Mouse (Mus musculus): ENCODE data around the gene Hoxb9.

Hoxb9 gene

DNA sequence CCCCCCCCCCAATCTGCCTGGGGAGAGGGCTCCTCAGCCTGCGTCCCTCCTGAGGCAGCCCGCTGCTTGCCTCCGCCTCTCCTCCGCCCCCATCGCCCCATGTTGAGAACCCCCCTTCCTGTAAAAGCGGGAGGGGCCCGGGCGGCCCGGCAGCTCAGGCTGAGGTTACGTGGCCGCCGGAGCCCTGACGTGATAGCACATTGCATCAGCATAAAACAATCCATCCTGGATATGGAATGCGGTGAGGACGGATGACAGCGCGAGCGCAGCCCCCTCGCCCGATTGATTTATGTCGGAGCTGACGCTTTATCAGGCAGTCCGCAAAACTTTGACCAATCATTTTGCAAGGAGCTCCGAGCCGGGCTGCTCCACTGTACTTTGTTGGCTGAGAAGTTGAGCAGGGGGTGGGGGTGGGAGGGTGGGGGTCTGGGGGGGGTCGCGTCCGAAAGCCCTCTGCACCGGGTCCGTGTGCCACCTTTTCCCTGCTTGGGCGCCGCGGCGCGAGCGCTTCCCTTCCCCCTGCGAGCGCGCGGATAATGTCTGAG, at the start of gene Hoxb9:
Hoxb9 (plus strand) TSS at position 462 of the 545 bp plus-strand sequence.
- ChIA-PET POLR2A (interaction anchor here (0.6 to 3.4 kb wide), 20 partner anchors 9 to 591 kb away, joined by 3 to 20 read pairs (median 4); partner anchors contain the start of gene Atp5g1 (in 1 of the 4)), CTCF (interaction anchor here (0.5 to 3.5 kb wide), 16 partner anchors 10 to 729 kb away, joined by 3 to 22 read pairs (median 3); no protein-coding TSS in a partner anchor)

DNA sequence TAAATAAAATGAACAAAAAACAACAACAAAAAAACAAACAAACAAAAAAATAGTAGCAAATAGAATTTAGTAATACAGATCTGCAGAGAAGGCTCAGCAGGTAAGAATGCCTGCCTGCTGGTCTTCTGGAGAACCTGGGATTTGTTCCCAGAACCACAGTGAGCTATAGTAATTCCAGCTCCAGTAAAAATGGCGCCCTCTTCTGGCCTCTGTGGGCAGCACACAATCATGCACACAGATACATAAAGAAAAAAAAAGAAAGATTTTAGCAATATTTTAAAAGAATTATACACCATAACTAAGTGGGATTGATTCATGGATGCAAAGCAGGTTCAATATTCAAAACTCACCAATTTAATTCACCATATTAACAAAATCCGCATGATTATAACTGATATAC, 47.4 kb upstream of the Hoxb9 start:
- CTCF ChIA-PET, result interaction anchor here (0.5 to 1.6 kb wide), 54 partner anchors 9 to 736 kb away, joined by 3 to 19 read pairs (median 4); partner anchors contain the start of gene Hoxb13 (in 1 of the 4)

DNA sequence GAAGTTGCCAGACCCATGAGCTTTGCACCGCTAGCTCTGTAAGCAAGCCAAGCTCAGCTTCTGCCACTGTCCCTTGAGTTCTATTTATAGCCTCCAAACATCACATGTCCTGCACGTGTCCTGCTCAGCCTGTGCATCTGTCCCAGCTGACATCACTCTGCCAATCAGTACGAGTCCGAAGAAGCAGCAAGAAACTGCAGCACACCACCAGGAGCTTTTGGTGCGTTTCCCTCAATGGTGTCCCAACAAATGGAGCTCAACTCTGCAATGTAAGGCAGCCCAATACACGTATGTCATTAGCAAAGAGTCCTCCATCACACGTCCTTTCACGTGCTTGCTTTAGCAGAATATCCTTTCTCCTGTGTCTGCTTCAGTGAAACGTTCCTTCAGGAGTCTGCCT, 43.6 kb upstream of the Hoxb9 start:
- CTCF ChIA-PET, result interaction anchor here in 2 of 4 experiments (0.5 to 1.9 kb wide), 4 partner anchors 10 to 48 kb away, joined by 3 to 8 read pairs (median 5); no protein-coding TSS in a partner anchor
- POLR2A ChIA-PET, result interaction anchor here in 3 of 4 experiments (0.5 to 1.2 kb wide), 10 partner anchors 11 to 188 kb away, joined by 3 to 4 read pairs (median 3); partner anchors contain the start of genes Atp5g1 (in 1 of the 3) and Ube2z (in 1 of the 3)

More for the DNA sequence above, 47.4 kb upstream of the Hoxb9 start:
- POLR2A ChIA-PET, result interaction anchor here in 2 of 4 experiments (0.6 to 1.5 kb wide), 3 partner anchors 9 to 148 kb away, joined by 3 to 8 read pairs (median 3); partner anchors contain the start of gene Atp5g1 (in 1 of the 2)

DNA sequence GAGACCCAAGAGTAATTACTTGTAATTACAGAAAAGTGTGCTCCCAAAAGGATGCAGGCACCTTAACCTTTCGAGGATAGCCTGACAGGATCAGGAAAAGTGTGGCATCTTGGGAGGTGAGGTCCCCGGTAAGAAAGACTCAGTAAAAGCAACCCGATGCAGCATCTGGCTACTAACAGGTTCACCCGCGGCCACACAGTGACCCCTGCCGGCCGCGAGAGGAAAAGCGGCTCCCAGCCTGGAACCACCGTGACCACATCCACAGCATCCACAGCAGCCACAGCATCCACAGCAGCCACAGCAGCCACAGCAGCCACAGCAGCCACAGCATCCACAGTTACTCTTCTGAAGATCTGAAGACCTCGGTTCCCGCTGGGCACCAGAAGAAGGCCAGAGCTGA, 36.4 kb upstream of the Hoxb9 start:
- ChIA-PET CTCF (interaction anchor here (0.5 to 2.2 kb wide), 15 partner anchors 11 to 170 kb away, joined by 3 to 11 read pairs (median 3); partner anchors contain the start of gene Ube2z (in 1 of the 4)), POLR2A (interaction anchor here in 3 of 4 experiments (0.6 to 1.3 kb wide), 4 partner anchors 9 to 26 kb away, joined by 3 read pairs; no protein-coding TSS in a partner anchor)

DNA sequence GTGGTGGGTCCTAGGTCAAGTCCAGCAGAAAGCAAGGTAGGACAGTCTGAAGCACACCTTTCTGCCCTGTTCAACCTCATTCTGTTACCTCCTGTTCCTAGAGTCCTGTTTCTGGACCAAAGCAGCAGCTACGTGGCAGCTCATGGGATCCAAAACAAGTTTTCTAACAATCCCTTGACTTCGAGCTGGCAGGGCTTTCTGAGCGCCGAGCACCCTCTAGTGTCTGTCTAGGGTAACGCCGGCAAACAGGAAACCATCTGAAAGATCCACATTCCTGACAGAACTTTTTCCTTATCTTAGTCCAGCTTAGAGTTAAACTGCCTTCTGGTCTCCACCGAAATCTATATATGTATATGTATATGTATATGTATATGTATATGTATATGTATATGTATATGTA, 31.0 kb upstream of the Hoxb9 start:
- POLR2A ChIA-PET, result interaction anchor here (0.5 to 1.8 kb wide), 14 partner anchors 9 to 472 kb away, joined by 3 to 7 read pairs (median 3); partner anchors contain the start of gene Ube2z (in 1 of the 4)

DNA sequence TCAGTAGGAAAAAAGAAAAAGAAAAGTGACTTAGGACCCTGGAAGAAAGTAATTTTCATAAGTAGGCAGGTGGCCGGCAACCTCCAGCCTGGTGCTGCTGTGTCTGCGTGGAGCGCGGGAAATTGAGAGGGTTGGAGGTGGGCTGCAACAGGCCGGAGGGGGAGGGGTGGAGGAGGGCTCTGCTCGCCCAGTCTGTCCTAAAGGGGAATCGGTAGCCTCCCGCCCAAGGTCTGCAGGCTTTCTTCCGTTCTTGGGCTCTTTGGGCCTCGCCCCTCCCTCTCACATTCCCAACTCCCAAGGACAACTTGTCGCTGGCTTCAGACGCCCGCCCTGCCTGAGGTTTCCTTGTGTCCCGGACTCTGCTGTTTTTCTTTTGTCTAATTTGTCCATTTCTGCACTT, 20.4 kb upstream of the Hoxb9 start:
- CTCF ChIA-PET, result interaction anchor here in 3 of 4 experiments (0.5 to 2.3 kb wide), 7 partner anchors 11 to 118 kb away, joined by 3 to 13 read pairs (median 10); no protein-coding TSS in a partner anchor
- POLR2A ChIA-PET, result interaction anchor here in 3 of 4 experiments (0.7 to 2.1 kb wide), 13 partner anchors 10 to 836 kb away, joined by 3 to 8 read pairs (median 3); partner anchors contain the start of genes Cdk5rap3 (in 1 of the 3), Hoxb9 (in 1 of the 3) and Ube2z (in 1 of the 3)

More for the DNA sequence above, 31.0 kb upstream of the Hoxb9 start:
- CTCF ChIA-PET, result interaction anchor here (0.5 to 2.4 kb wide), 72 partner anchors 8 to 622 kb away, joined by 3 to 17 read pairs (median 4); partner anchors contain the start of genes Atp5g1 (in 1 of the 4), Calcoco2 (in 1 of the 4), Snf8 (in 1 of the 4) and Snx11 (in 1 of the 4)

DNA sequence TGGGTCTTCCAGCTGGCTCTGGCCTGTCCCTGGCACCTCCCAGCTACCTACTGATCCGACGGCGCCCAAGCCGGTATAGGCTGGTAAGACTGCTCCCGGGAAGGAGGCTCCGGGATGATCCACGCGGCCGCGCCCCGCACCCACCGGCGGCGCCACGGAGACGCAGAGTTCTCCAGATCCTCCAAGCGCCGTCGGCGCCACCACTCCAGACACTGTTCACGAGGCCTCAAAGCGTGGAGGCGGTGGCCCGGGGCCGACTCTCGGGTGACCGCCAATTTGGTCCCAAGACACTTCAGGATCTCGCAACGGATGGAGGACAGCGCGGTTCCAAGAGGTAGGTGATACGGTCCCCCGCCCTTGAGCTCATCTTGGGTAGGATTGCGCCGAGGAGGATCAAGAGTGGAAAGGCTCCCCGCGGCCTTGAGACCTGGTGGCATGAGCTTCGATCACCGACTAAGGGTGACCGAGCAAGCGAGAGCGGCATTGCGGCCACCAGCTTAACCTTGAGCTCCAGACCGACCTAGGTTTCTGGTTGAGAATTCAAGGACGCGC, 19.7 kb upstream of the Hoxb9 start:
- ChIA-PET CTCF (interaction anchor here (0.5 to 2.3 kb wide), 14 partner anchors 8 to 662 kb away, joined by 3 to 13 read pairs (median 5); no protein-coding TSS in a partner anchor), POLR2A (interaction anchor here (0.6 to 2.1 kb wide), 22 partner anchors 9 to 699 kb away, joined by 3 to 8 read pairs (median 3); partner anchors contain the start of genes Atp5g1 (in 2 of the 4), Hoxb9 (in 1 of the 4) and Ube2z (in 1 of the 4))

DNA sequence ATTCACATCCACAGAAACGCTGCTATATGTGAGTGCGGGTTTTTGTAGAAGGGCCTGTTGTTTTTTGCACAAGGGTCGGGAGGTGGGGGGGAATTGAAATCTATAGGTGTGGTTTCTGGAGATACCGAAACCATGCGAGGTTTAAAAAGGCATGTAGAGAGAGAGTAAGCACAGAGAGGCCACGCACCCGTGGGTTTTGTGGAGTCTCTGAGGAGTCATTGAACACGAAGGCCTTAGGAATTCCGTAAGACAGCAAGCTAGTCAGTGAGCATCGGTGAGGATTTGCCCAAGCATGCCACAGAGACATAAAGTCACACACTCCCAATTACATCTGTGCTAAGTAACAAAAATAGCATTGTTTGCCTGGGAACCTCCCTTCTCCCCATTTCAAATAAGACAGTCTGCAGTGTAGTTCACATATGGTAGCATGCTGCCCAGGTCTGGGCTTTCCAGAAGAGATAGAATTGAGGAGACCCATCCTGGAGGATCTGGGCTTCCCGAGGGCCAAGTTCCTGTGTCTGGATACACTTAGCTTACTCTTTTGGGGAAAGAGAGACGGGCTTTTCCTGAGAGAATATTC, 18.6 kb upstream of the Hoxb9 start:
- POLR2A ChIA-PET, result interaction anchor here in 3 of 4 experiments (0.6 to 1.9 kb wide), 8 partner anchors 9 to 177 kb away, joined by 3 to 8 read pairs (median 4); partner anchors contain the start of gene Atp5g1 (in 1 of the 3)
- CTCF ChIA-PET, result interaction anchor here in 3 of 4 experiments (1.4 to 2.3 kb wide), 4 partner anchors 9 to 27 kb away, joined by 3 to 13 read pairs (median 10); no protein-coding TSS in a partner anchor

DNA sequence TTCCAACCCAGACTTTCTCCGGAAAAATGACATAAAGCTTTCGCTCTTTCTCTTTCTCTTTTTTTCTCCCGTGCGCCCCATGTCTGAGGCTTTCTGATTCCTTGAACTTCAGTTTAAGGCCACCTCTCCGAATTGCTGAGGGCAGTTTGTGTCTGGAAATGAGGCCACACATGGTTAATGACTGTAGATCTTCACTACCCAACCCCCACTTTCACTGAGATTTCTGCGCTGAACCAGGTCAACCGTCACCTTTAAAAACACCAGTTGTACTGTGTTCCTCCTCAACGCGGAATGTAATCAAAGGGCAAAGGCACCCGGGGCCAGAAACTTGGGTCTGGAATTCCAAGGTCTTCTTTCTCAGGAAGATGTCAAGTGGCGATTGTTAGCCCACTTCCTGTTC, 17.0 kb upstream of the Hoxb9 start:
- ChIA-PET CTCF (interaction anchor here in 2 of 4 experiments (0.6 to 0.7 kb wide), 3 partner anchors 17 to 637 kb away, joined by 3 to 8 read pairs (median 4); partner anchors contain the start of gene Hoxb9 (in 1 of the 2)), POLR2A (interaction anchor here (0.6 to 1.2 kb wide), 7 partner anchors 11 to 577 kb away, joined by 3 to 6 read pairs (median 4); partner anchors contain the start of gene Hoxb9 (in 1 of the 4))

DNA sequence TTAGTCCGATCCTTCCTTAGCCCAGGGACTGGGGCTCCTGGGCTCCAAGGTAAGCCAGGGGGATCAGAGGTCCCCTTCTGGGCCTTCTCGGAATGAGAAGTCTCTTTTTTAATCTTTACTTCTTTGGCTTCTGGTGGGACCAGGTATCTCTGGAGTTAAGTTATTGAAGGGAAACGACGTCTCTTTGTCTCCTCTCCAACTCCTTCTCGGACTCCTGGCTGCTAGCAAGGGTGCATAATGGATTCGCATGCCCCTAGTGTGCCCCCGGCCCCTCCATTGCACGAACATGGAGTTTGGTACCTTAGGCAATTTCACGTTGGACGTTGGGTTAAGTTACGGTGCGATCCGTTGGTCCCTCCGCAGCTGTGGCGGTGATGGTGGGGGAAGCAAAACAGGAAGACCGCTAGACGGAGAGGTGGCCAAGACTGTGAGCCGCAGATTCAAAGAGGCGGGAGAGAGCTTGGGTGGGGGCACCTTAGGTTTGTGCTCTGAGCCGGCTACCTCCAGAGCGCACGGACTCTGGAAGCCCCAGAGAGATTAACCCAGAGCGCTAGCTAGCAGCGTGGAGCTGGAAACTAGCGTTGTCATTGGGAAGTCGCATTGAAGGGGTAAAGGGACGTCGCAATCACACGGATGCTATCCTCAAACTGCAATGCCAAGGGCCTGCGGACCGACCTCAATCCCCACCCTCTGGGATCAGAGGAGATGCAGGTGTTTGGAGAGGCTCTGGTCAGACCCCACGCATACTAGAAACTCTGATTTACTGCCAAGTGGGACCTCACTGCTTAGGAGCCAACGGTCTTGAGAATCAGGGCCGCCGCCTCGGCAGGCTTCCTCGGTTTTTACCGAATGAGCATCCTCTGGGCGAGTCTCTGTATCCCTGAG, 15.9 kb upstream of the Hoxb9 start:
- CTCF ChIA-PET, result interaction anchor here in 3 of 4 experiments (0.6 to 2.3 kb wide), 14 partner anchors 10 to 715 kb away, joined by 3 to 7 read pairs (median 3); partner anchors contain the start of gene Atp5g1 (in 1 of the 3)
- POLR2A ChIA-PET, result interaction anchor here (0.6 to 1.5 kb wide), 13 partner anchors 10 to 526 kb away, joined by 3 to 5 read pairs (median 3); partner anchors contain the start of genes Atp5g1 (in 2 of the 4), Hoxb9 (in 2 of the 4) and Ube2z (in 1 of the 4)

DNA sequence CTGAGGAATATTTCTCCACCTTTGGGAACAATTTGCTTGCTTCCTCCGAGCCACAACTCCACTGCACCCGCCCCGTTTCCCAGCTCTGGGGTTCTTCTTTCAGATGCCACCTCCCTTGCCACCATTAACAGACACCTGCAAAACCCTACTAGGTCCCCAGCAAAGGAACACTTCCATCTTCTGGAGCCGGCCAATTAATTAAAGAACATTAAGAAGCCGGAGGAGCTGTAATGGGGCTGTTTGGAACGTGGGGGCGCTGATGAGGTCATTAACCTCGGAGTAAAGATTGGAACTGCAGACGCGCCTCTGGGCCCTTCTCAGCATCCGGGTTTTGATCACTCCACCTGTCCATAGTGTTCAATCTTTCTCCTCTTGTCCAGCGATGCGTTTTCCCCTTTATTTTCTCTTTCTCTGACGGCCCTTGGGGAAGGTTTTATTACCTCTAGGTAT, 15.2 kb upstream of the Hoxb9 start:
- CTCF ChIA-PET, result interaction anchor here in 3 of 4 experiments (0.6 to 2.3 kb wide), 15 partner anchors 11 to 716 kb away, joined by 3 to 7 read pairs (median 3); partner anchors contain the start of genes Atp5g1 (in 1 of the 3) and Hoxb9 (in 1 of the 3)
- POLR2A ChIA-PET, result interaction anchor here in 3 of 4 experiments (0.6 to 1.5 kb wide), 10 partner anchors 11 to 525 kb away, joined by 3 to 5 read pairs (median 3); partner anchors contain the start of genes Atp5g1 (in 2 of the 3), Hoxb9 (in 2 of the 3) and Ube2z (in 1 of the 3)

DNA sequence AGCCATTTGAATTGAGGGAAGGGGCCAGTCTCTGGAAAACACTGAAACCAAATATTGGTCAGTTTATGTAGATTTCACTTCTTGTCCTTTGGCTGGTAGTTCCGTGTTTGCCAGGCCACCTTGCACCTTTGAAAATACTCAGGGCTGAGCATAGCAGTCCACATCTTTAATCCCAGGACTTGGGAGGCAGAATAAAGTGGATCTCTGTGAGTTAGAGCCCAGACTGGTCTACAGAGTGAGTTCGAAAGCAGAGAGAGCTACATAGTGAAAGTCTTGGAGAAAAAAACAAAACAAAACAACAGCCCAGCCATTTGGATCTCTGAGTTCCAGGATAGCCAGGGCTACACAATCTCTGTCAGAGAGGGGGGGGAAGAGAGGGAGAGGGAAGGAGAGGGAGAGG, 14.1 kb upstream of the Hoxb9 start:
- CTCF ChIA-PET, result interaction anchor here in 2 of 4 experiments (0.6 to 1.5 kb wide), 2 partner anchors 386 to 452 kb away, joined by 3 to 4 read pairs; no protein-coding TSS in a partner anchor
- POLR2A ChIA-PET, result interaction anchor here in 2 of 4 experiments (0.6 to 0.8 kb wide), 4 partner anchors 14 to 920 kb away, joined by 3 to 14 read pairs (median 4); partner anchors contain the start of gene Hoxb9 (in 1 of the 2)

DNA sequence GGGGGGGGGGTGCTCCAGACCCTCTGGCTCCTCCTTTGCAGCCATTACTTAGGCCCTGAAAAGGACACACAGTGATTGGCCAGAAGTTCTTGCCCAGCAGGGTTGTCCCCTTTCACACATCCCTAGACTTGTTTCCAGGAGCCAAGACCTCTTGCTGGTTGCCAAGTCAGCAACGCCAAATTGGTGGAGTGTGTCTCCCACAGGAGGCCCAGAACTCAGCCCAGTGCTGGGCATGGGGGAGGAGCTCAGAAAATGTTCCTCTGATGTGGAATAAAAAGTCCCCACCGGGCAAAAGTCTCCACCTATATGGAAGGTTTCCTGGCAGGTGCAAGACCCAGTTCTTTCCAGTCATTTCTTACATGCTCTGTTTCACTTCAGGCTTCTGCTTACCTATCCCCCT, 12.2 kb upstream of the Hoxb9 start:
- ChIA-PET POLR2A (interaction anchor here in 3 of 4 experiments (0.6 to 1.2 kb wide), 7 partner anchors 12 to 1746 kb away, joined by 3 to 12 read pairs (median 3); partner anchors contain the start of gene Hoxb9 (in 1 of the 3)), CTCF (interaction anchor here in 1 of 4 experiments (0.6 to 1.4 kb wide), 4 partner anchors 35 to 180 kb away, joined by 3 to 4 read pairs (median 4); no protein-coding TSS in a partner anchor)

DNA sequence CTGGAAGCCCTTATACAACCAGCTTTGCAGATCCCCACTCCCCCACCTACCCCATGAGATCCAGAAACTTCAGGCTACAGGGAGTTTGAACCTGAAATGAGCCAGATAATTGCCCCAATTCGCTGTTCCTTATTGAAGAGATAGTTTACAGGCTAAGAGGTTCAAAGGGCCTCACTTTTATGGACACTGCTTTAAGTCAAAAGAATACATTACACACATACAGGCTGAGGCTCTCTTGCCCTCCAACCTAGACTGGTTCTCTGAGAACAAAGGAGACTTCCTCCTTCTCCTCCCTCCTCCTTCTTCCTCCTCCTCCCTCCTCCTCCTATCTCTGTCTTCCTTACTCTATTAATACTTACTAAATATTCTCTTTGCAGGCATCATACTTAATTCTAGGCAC, 11.7 kb upstream of the Hoxb9 start:
- CTCF ChIA-PET, result interaction anchor here in 1 of 4 experiments (0.6 to 0.7 kb wide), 2 partner anchors 36 to 179 kb away, joined by 3 to 4 read pairs; no protein-coding TSS in a partner anchor
- POLR2A ChIA-PET, result interaction anchor here in 1 of 4 experiments (0.7 to 1.2 kb wide), 3 partner anchors 12 to 1746 kb away, joined by 3 read pairs; partner anchors contain the start of gene Hoxb9

DNA sequence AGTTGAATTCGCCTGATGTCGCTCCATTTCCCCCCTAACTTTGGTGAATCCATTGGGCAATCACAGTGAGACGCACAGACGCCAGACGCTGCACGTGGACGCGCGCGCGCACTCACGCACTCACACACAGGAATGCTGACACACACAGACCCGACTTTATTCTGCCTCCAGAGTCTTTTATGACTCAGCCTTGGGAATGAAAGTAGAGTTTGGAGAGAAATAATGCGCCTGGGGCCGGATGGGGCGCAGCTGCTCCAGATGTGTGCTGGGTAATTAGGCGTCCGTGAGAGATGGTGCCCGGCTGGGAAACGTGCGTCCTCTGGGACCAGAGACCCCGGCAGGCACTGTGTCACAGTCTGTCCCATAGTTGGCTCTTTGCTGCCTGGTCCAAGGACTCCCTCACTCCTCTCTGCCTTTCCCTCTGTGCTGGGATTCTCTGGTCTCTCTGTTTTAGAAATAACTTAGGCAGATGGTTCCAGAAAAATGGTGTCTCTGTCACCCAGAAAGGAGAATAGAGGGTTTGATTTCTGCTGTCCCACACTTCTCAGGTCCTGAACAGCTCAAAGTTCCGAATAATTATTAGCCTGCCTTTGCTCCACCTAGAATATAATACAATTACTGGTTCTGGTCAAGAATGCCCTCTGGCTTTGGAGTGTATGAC, 10.8 kb upstream of the Hoxb9 start:
- CTCF ChIA-PET, result interaction anchor here in 3 of 4 experiments (0.5 to 2.2 kb wide), 6 partner anchors 10 to 99 kb away, joined by 3 to 22 read pairs (median 14); partner anchors contain the start of gene Hoxb9 (in 2 of the 3)

More for the DNA sequence above, 10.8 kb upstream of the Hoxb9 start:
- POLR2A ChIA-PET, result interaction anchor here in 3 of 4 experiments (0.6 to 2.5 kb wide), 7 partner anchors 8 to 61 kb away, joined by 3 to 20 read pairs (median 5); partner anchors contain the start of gene Hoxb9 (in 1 of the 3)
